Mouse (Mus musculus): ENCODE measurements at regions not wholly inside any gene's neighbourhood (a gene's known extent, or its start where the extent isn't known, plus 50 kb on each side); places are given as distances from the start of the nearest gene placed in this dataset.

GRCm38 (mm10) chr19:59837138-59837537 is 106.3 kb downstream of the Rab11fip2 start:
- TF ChIP-seq CTCF (conservative IDR thresholded peaks at IDR 0.05 in 1 of 2, IDR thresholded peaks at IDR 0.05 in 1 of 2; ENCODE audit: low read depth in 2 of 2, low read length in 2 of 2) = no peak
- no peak for TF ChIP-seq ELF1 (IDR thresholded peaks at IDR 0.05; ENCODE audit: low read depth, low read length)
- no peak for TF ChIP-seq POLR2A (IDR thresholded peaks at IDR 0.05; ENCODE audit: low read depth, low read length)
- no peak for TF ChIP-seq MXI1 (IDR thresholded peaks at IDR 0.05; ENCODE audit: low read depth, low read length)
